Mouse (Mus musculus) heart, embryonic 14.5 days (tissue): ENCODE data around the gene Agpat2. TPM values are rescaled to one million over a fixed set of nuclear protein-coding genes. Genes with fewer than 3 reads are reported as not detected.
A peak's percentile ranks its signal among the peaks of the same experiment; 100 is the strongest.

Source experiments
- ATAC-seq: fragments of 200-750 bp; cut with Nextera tagmentation; 2 replicates; pipeline ENCODE4 v1.8.0; 2017; ENCODE audit warnings: low read depth, moderate TSS enrichment; ENCODE audit not compliant: insufficient number of reproducible peaks, insufficient read depth, low FRiP score
- H3K27ac ChIP-seq, 2 experiments: fragments of 200-500 bp in 1 of 2; fragments of 300-500 bp in 1 of 2; sonication (generic) in 1 of 2; replicated peaks in 1 of 2; 2 replicates each; pipeline ENCODE4 v1.5.1; 2012 to 2014; ENCODE audit warnings: low read depth in 2 of 2, low read length in 2 of 2, control low read depth in 1 of 2, mild to moderate bottlenecking in 1 of 2, mixed read lengths in 1 of 2; ENCODE audit not compliant: control insufficient read depth in 1 of 2, insufficient read depth in 1 of 2
- H3K27me3 ChIP-seq: fragments of 300-500 bp; sonication (generic); 2 replicates; pipeline ENCODE4 v1.6.1; 2014; ENCODE audit warnings: mild to moderate bottlenecking, low read length, control low read depth; ENCODE audit not compliant: control insufficient read depth, insufficient read depth
- H3K36me3 ChIP-seq: fragments of 300-500 bp; sonication (generic); 2 replicates; pipeline ENCODE4 v1.6.1; 2014; ENCODE audit warnings: mild to moderate bottlenecking, control low read depth, low read length, mixed read lengths; ENCODE audit not compliant: control insufficient read depth, insufficient read depth
- H3K4me1 ChIP-seq, 2 experiments: fragments of 200-500 bp in 1 of 2; fragments of 300-500 bp in 1 of 2; sonication (generic) in 1 of 2; 2 replicates each; pipeline ENCODE4 v1.6.1; 2012 to 2014; ENCODE audit warnings: low read length in 2 of 2, control low read depth in 1 of 2, mixed read lengths in 1 of 2; ENCODE audit not compliant: control insufficient read depth in 2 of 2, insufficient read depth in 2 of 2
- H3K4me2 ChIP-seq: fragments of 300-500 bp; sonication (generic); 2 replicates; pipeline ENCODE4 v1.6.1; 2014; ENCODE audit warnings: mild to moderate bottlenecking, low read length
- H3K4me3 ChIP-seq, 2 experiments: fragments of 200-500 bp in 1 of 2; fragments of 300-500 bp in 1 of 2; sonication (generic) in 1 of 2; 2 replicates each; pipeline ENCODE4 v1.5.1; 2012 to 2014; ENCODE audit warnings: low read length in 2 of 2, mild to moderate bottlenecking in 2 of 2, control low read depth in 1 of 2, low read depth in 1 of 2, moderate library complexity in 1 of 2; ENCODE audit not compliant: control insufficient read depth in 1 of 2, insufficient read depth in 1 of 2
- H3K9ac ChIP-seq: fragments of 300-500 bp; sonication (generic); 2 replicates; pipeline ENCODE4 v1.6.1; 2014; ENCODE audit warnings: mild to moderate bottlenecking, low read length
- H3K9me3 ChIP-seq: fragments of 300-500 bp; sonication (generic); 2 replicates; pipeline ENCODE4 v1.6.1; 2016; ENCODE audit warnings: low read length, control low read depth; ENCODE audit not compliant: control insufficient read depth
- WGBS: fragments of 180-500 bp; shearing (Covaris S2); extraction: QIAGEN DNeasy Blood & Tissue Kit; methylation state at CpG from one replicate; pipeline ENCODE4 v1.1.7; 2014; 5-methylcytosine and 5-hydroxymethylcytosine counted together
- polyA plus RNA-seq: library from polyadenylated mRNA; unstranded; fragments of >200 nt; fragmentation: Nextera tagmentation; extraction: Ambion mirVana; gene quantifications from 2 replicates; pipeline ENCODE4 v1.2.1, GENCODE M21; 2014

Gene Agpat2
- polyA plus RNA-seq, 1 experiment from 2014 or later: 24.7 TPM

DNA sequence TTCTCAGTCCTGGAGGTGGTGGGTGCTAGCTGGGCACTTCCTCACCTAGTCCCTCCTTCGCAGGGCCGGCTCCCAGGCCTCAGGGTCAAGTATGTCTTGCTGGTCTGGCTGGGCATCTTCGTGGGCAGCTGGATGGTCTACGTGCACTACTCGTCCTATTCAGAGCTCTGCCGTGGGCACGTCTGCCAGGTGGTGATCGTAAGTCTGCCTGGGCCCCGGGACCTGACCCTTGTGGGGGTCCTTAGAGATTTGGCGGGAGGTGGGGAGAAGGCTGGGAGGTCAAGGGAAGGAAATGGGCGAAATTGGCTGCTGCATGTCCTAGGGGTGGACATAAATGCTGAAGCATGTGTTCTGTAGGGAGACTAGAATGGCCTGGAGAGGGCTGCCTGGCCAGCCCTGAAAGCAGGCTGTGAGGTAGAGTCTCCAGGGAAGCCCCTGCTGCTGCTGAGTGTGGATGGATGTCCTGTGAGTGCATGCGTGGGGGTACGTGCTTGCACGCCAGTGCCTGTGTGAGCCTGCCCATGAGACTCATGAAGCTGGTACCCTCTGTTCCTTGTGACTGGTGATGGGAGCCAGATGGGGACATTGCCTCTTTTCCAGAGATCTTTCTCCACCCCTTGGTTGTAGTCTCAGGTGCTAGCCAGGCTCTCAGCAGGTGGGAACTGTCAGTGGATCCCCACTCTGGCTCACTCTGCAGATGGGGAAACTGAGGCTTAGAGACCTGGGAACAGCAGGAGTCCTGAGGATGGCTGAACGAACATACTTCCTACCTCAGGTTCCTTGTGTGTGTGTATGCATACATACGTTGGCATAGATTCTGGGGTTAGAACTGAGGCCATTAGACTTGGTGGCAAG lies 28.6 kb upstream of the Agpat2 start:
- Histone ChIP-seq H3K27ac (no peak overlapping the region), H3K27me3 (no peaks in the 10 kb centered on the region), H3K9ac (no peak overlapping the region), H3K9me3 (no peaks in the 10 kb centered on the region), H3K36me3 (peaks cover 42% of the 10 kb centered on the region), H3K4me1 (peaks cover 6 to 8% of the 10 kb centered on the region in 2 experiments; a peak in 2 of 4 replicates), H3K4me3 (no peak overlapping the region), H3K4me2 (no peak overlapping the region)
- 80% methylated on average over 16 of the region's 16 CpGs for WGBS
- ATAC-seq: no peak

DNA sequence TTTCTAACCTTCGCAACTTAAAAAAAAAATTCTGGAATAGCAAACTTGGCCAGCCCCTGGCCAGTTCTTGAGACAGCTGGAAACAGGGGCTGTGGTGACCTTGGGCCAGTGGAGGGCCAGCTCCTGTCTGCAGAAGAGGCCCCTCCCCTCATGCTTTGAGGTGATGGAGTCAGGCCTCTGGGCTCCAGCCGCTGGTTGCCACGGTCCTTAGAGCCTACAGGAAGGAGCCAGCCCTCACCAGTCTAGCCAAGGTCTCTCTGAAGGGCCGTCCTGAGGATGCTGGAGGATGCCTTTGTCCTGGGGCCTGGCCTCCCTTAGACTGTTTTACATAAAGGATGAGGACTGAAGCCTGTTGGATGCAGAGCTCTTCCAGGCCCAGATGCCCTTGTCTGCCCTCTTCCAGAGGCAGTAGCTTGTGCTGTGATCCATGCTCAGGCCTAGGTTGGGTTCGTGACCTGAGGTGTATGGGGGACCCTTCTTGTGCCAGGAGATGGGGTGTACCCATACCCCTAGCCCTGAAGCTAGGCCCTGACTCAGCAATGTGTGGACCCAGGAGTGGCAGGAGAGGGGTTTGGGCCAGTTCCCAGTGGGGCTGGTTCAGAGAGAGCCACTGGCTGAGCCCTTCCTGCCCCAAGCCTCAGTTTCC lies 24.7 kb upstream of the Agpat2 start:
- peak; percentile 36; the same call in 1 of the 2 replicates for ATAC-seq
- Histone ChIP-seq H3K27ac (no peak overlapping the region), H3K27me3 (no peaks in the 10 kb centered on the region), H3K9ac (peak overlapping the region; percentile 84), H3K4me2 (peak overlapping the region; percentile 95), H3K4me3 (peak overlapping the region; percentile 60 to 71), H3K9me3 (no peaks in the 10 kb centered on the region), H3K36me3 (peaks cover 3% of the 10 kb centered on the region; the same call in 1 of the 2 replicates), H3K4me1 (peaks cover 5 to 10% of the 10 kb centered on the region in 2 experiments; a peak in 1 of 4 replicates)
- WGBS: 36% methylated on average over 5 of the region's 5 CpGs

DNA sequence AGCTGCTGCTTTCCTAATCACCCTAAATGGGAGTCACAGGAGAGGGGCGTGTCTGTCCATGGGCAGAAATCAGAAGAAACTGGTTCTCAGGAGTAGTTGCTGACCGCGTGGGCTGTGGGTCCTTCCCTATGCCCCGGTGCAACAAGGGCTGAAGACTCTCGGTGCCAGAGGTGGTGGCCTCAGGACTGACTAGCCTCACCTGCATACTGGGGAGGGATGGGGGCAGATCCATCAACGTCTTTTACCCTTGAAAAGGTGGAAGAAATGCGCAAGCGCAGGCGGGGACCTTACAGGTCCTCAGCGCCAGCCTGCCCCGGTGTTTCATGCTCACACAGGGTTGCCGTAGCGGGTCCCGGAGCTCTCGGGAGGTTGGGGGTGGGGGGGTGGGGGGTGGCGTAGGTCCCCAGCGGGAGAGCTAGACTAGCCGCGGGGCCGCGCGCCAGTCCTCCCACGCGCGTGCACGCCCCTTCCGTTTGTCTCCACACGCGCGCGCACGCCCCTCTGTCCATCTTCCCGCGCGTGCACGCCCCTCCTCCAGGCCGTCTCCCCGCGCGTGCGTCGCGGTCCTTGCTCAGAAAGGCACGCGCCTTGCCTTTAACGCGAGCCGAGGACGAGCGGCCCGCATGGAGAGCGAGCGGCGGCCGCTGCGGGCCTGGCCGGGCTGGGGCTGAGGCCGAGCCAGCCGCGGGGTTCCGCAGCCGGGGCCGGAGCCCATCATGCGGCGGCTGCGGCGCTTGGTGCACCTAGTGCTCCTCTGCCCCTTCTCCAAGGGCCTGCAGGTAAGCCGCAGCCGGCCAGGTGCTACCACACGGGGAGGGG lies 23.9 kb upstream of the Agpat2 start, which contains the start of gene Fam69b:
TSS of gene Fam69b (plus strand) at position 537 of the 819 bp plus-strand sequence.
- Histone ChIP-seq H3K27me3 (no peaks in the 10 kb centered on the region), H3K4me2 (peak within 1 kb of the TSS; percentile 95), H3K4me3 (peak within 1 kb of the TSS; percentile 60 to 71), H3K36me3 (no peaks in the 10 kb centered on the region), H3K9ac (peak within 1 kb of the TSS; percentile 84), H3K27ac (no peak within 1 kb of the TSS), H3K9me3 (no peaks in the 10 kb centered on the region), H3K4me1 (peaks cover 5 to 10% of the 10 kb centered on the region in 2 experiments; a peak in 1 of 4 replicates)
- peak; percentile 53; the same call in 1 of the 2 replicates for ATAC-seq
- WGBS: under 1% methylated on average over 50 of the region's 70 CpGs

DNA sequence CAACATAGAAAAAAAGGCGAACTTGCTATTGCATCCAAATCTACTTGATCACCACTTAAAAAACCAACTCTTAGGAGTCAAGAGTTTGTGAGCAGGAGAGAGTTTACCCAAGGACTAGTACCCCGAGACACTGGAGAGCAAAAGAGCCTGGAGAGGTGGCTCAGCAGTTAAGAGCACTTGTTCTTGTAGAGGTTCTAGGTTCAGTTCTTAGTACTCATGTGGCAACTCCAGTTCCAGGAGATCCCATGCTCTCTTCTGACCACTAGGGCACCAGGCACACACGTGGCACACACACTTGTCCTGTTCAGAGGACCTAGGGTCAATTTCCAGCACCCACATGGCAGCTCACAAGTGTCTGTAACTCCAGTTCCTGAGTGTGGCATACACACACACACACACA lies 21.9 kb upstream of the Agpat2 start:
- Histone ChIP-seq H3K4me1 (peaks cover 5 to 10% of the 10 kb centered on the region in 2 experiments; a peak in 1 of 4 replicates), H3K9me3 (no peaks in the 10 kb centered on the region), H3K36me3 (no peaks in the 10 kb centered on the region), H3K9ac (no peak overlapping the region), H3K4me3 (no peak overlapping the region), H3K27ac (no peak overlapping the region), H3K4me2 (no peak overlapping the region), H3K27me3 (no peaks in the 10 kb centered on the region)
- 66% methylated on average over 3 of the region's 3 CpGs for WGBS
- no peak for ATAC-seq

DNA sequence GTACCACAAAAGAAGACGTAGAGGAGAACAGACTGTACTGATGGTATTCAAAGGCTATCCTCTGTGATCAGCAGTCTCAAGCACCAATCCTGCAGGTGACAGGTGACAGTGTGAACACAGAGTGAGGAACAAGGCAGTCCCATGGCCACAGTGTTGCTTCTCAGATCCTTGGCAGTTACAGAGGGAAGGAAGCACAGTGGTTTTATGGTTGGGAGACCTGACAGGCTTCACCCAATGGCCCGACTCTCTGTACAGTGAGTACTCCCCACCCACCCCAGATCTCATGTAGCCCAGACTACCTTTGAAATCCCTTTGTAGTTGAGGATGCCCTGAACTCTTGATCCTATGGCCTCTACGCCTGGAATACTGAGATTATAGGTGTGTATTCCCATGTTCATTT lies 21.2 kb upstream of the Agpat2 start:
- ATAC-seq: no peak
- H3K27ac ChIP-seq: no peak overlapping the region
- 68% methylated on average over 3 of the region's 3 CpGs for WGBS

DNA sequence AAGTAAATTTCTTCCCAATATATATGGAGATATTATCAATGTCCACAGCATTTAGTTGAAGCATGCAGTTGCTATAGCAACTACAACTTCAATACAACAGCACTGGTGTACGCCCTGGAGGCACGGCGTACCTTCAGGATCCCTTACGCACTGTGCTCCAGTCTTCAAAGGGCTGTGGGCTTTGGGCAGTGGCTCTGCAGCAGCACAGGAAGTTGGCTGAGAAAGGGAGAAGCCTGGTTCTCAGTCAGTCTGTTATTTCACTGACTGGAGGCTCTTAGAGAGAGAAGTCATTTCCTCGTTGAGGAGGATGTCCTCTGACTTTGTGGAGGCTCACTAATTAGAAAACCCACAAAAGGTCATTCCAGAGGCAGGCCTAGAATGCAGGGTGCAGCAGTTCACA lies 18.8 kb upstream of the Agpat2 start:
- Histone ChIP-seq H3K4me2 (no peak overlapping the region), H3K4me1 (peaks cover 1 to 4% of the 10 kb centered on the region in 2 experiments; a peak in 2 of 4 replicates), H3K27ac (no peak overlapping the region), H3K27me3 (no peaks in the 10 kb centered on the region), H3K36me3 (no peaks in the 10 kb centered on the region), H3K9me3 (no peaks in the 10 kb centered on the region), H3K4me3 (no peak overlapping the region), H3K9ac (no peak overlapping the region)
- no peak for ATAC-seq
- WGBS: 61% methylated on average over 5 of the region's 5 CpGs

More for the DNA sequence above, 21.2 kb upstream of the Agpat2 start:
- Histone ChIP-seq H3K4me3 (no peak overlapping the region), H3K27me3 (no peaks in the 10 kb centered on the region), H3K36me3 (no peaks in the 10 kb centered on the region), H3K9ac (no peak overlapping the region), H3K9me3 (no peaks in the 10 kb centered on the region), H3K4me2 (no peak overlapping the region), H3K4me1 (peaks cover 5 to 10% of the 10 kb centered on the region in 2 experiments; a peak in 1 of 4 replicates)

DNA sequence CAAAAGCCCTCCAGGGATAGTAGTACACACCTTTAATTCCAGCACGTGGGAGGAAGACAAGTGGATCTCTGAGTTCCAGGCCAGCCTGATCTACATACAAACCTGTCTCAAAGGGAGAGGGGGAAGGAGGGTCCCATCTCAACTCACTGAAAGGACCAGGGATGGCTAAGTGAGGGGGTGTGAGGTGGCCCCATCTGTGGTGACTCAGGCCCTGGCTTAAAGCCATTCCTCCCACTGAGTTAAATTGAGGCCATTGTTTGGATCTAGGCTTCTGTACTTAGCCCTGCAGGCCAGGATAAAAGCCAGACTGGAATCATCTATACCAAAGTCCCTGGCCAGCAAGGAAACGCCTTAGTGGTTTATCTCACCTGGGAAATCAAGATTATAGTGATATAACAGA lies 17.0 kb upstream of the Agpat2 start:
- H3K9me3 ChIP-seq: no peaks in the 10 kb centered on the region
- H3K9ac ChIP-seq: no peak overlapping the region
- no peaks in the 10 kb centered on the region for H3K36me3 ChIP-seq
- no peaks in the 10 kb centered on the region for H3K27me3 ChIP-seq
- no peak for ATAC-seq
- H3K27ac ChIP-seq: no peak overlapping the region
- H3K4me1 ChIP-seq: peaks cover 0 to 2% of the 10 kb centered on the region in 2 experiments; a peak in 2 of 4 replicates
- WGBS: 33% methylated on average over 2 of the region's 2 CpGs
- H3K4me2 ChIP-seq: no peak overlapping the region
- no peak overlapping the region for H3K4me3 ChIP-seq
